Mouse (Mus musculus) heart, adult 2 months (tissue): Measurements from ENCODE around the gene Psat1. TPM values are rescaled to one million over a fixed set of nuclear protein-coding genes. Genes with fewer than 3 reads are reported as not detected.

Experiments
- DNase-seq, 2 experiments: peaks; one replicate each; pipeline ENCODE4 v3.0.0; 2021
- H3K27ac ChIP-seq: fragments of 200-600 bp; 2 replicates; pipeline ENCODE4 v1.8.1; 2022
- H3K27me3 ChIP-seq: fragments of 200-500 bp; 2 replicates; pipeline ENCODE4 v1.6.1; 2012; ENCODE audit warnings: mild to moderate bottlenecking, low read length, inconsistent platforms, mixed read lengths; ENCODE audit not compliant: control insufficient read depth, insufficient read depth
- H3K36me3 ChIP-seq: fragments of 200-500 bp; 2 replicates; pipeline ENCODE4 v1.6.1; 2012; ENCODE audit warnings: low read length, inconsistent platforms; ENCODE audit not compliant: control insufficient read depth, insufficient read depth
- H3K4me1 ChIP-seq: fragments of 200-500 bp; 2 replicates; pipeline ENCODE4 v1.6.1; 2011; ENCODE audit warnings: low read length; ENCODE audit not compliant: control insufficient read depth, insufficient read depth
- H3K4me3 ChIP-seq: fragments of 200-600 bp; 2 replicates; pipeline ENCODE4 v1.8.1; 2022
- H3K79me2 ChIP-seq: fragments of 200-500 bp; replicated peaks from 2 replicates; pipeline ENCODE4 v1.6.1; 2012; ENCODE audit warnings: mild to moderate bottlenecking, inconsistent platforms, low read length, moderate library complexity, mixed read lengths; ENCODE audit not compliant: control insufficient read depth, insufficient read depth
- H3K9ac ChIP-seq: fragments of 200-500 bp; 2 replicates; pipeline ENCODE4 v1.6.1; 2012; ENCODE audit warnings: low read depth, mild to moderate bottlenecking, control low read depth, inconsistent platforms, low read length, mixed read lengths
- CTCF ChIP-seq: fragments of 200-600 bp; IDR thresholded peaks from 2 replicates; pipeline ENCODE4 v1.8.1; 2022; ENCODE audit warnings: antibody characterized with exemption, mild to moderate bottlenecking, moderate library complexity
- EP300 ChIP-seq: fragments of 200-500 bp; IDR thresholded peaks from 2 replicates; pipeline ENCODE4 v1.6.1; 2011; ENCODE audit warnings: low read depth, low read length, control low read depth; ENCODE audit not compliant: insufficient read depth
- POLR2A ChIP-seq: fragments of 200-500 bp; IDR thresholded peaks from 2 replicates; pipeline ENCODE4 v1.6.1; 2011; ENCODE audit warnings: mild to moderate bottlenecking, low read depth, low read length, control low read depth; ENCODE audit not compliant: insufficient read depth
- WGBS: fragments of 180-500 bp; shearing (Covaris S2); methylation state at CpG from one replicate; pipeline ENCODE4 v1.1.7; 2018; 5-methylcytosine and 5-hydroxymethylcytosine counted together
- intact Hi-C: fragments of 180-260 bp; cut with DNase I; formaldehyde crosslinking; loops from one replicate; pipeline ENCODE4 v1.15.1; 2025
- polyA plus RNA-seq: library from polyadenylated mRNA; depleted of rRNA; stranded (reverse); fragments of >200 nt; gene quantifications from 2 replicates; pipeline ENCODE4 v1.2.3, GENCODE M21; 2012
- total RNA-seq, 2 experiments: library from RNA; stranded (reverse); gene quantifications; 2 replicates each; pipeline ENCODE4 v1.2.3; 2021

Gene Psat1
- total and polyA plus RNA-seq, 3 experiments: 2.3 to 3.5 (median 2.4) TPM

DNA sequence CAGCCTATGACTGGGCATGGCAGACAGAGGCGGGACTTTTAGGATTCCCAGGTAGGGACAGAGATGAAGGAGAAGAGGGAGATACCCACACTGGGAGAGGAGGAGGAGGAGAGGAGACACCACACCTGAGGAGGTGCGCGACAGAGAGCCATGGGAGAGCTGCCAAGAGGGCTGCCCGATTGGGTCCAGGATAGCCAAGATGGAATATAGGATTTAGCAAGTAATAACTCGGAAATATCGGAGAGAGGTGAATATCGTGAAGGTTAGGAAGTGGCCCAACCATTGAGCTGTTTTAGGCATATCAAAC is 4.1 kb downstream of the Psat1 start:
- Histone ChIP-seq H3K79me2 (no peaks in the 10 kb centered on the region), H3K36me3 (no peaks in the 10 kb centered on the region), H3K9ac (no peak overlapping the region), H3K4me3 (no peak overlapping the region), H3K27ac (no peak overlapping the region), H3K27me3 (no peaks in the 10 kb centered on the region), H3K4me1 (no peaks in the 10 kb centered on the region)
- intact Hi-C loops: no loop called here
- WGBS: 83% methylated on average over 7 of the region's 7 CpGs
- DNase-seq: no peak
- TF ChIP-seq POLR2A (no peak), CTCF (no peak), EP300 (no peak)

GRCm38 (mm10) chr19:15942421-15943116 is 4.6 kb downstream of the Psat1 start:
- WGBS: 71% methylated on average over 11 of the region's 11 CpGs
- Histone ChIP-seq H3K27me3 (no peaks in the 10 kb centered on the region), H3K4me3 (no peak overlapping the region), H3K9ac (no peak overlapping the region), H3K36me3 (no peaks in the 10 kb centered on the region), H3K4me1 (no peaks in the 10 kb centered on the region), H3K79me2 (no peaks in the 10 kb centered on the region), H3K27ac (no peak overlapping the region)
- DNase-seq: no peak
- TF ChIP-seq CTCF (no peak), POLR2A (no peak), EP300 (no peak)
- intact Hi-C loops: no loop called here

DNA sequence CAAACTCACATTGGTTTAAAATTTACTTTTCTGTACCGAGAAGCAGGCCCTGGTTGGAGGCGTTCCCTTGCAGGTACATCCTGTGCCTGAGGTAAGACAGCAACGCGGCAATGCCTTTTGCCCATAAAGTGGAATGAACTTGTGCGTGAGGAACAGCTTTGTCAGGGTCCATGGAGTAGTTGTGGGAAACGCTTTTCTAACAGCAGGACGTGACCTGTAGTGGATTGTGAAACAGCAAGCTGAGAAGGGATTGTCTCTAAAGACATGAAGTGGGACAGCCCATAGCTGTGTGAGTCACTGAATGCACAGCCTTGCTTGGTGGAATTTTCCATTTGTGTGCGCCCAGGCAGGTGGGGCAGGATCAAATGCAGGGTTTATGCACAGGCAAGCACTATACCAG is 5.7 kb downstream of the Psat1 start:
- no peaks in the 10 kb centered on the region for H3K79me2 ChIP-seq
- DNase-seq: no peak
- no peaks in the 10 kb centered on the region for H3K27me3 ChIP-seq
- no peak overlapping the region for H3K4me3 ChIP-seq
- intact Hi-C loops: no loop called here
- no peaks in the 10 kb centered on the region for H3K36me3 ChIP-seq
- no peak overlapping the region for H3K27ac ChIP-seq
- 76% methylated on average over 8 of the region's 8 CpGs for WGBS
- no peak overlapping the region for H3K9ac ChIP-seq
- H3K4me1 ChIP-seq: no peaks in the 10 kb centered on the region
- no peak for TF ChIP-seq POLR2A
- TF ChIP-seq EP300: no peak
- no peak for TF ChIP-seq CTCF

DNA sequence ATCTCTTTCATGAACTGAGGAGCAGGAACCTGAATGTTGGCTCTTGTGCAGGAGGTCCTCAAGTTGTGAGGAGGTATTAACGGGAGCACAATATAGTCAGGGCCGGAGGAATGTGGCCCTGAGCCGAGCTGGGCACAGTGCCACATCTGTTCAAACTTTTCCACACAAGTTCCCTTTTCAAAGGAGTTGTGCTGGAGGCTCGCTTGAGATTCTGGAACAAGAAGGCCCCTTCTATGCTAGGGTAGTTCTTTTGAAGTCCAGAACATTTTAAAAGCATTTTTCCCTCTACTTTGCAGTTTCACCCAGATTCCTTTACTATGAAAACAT is 21.5 kb downstream of the Psat1 start:
- Histone ChIP-seq H3K36me3 (no peaks in the 10 kb centered on the region), H3K4me3 (peak overlapping the region; percentile 73; the same call in 1 of the 2 replicates), H3K9ac (no peak overlapping the region), H3K79me2 (no peaks in the 10 kb centered on the region), H3K27me3 (no peaks in the 10 kb centered on the region), H3K27ac (no peak overlapping the region), H3K4me1 (peaks cover 5% of the 10 kb centered on the region)
- DNase-seq: peak; percentile 81 to 82
- no peak for TF ChIP-seq CTCF
- TF ChIP-seq POLR2A: no peak
- no peak for TF ChIP-seq EP300
- intact Hi-C loops: no loop called here
- WGBS: 8% methylated on average over 4 of the region's 4 CpGs

- Histone ChIP-seq H3K79me2 (no peaks in the 10 kb centered on the region), H3K27ac (peak overlapping the region; percentile 9; the same call in 1 of the 2 replicates), H3K36me3 (no peaks in the 10 kb centered on the region), H3K4me3 (peak overlapping the region; percentile 73), H3K9ac (peak overlapping the region; percentile 15), H3K4me1 (peaks cover 5% of the 10 kb centered on the region), H3K27me3 (no peaks in the 10 kb centered on the region)
- peak; percentile 85 to 88 for DNase-seq
- TF ChIP-seq POLR2A: no peak
- TF ChIP-seq CTCF: no peak
- TF ChIP-seq EP300: no peak
- intact Hi-C loops: no loop called here
- WGBS: 3% methylated on average over 43 of the region's 43 CpGs
Observed at GRCm38 (mm10) chr19:15924866-15925718, 22.0 kb downstream of the Psat1 start.
